Mouse (Mus musculus) left cerebral cortex, adult 18-20 months (tissue): ENCODE measurements around the gene Spint5. TPM values are rescaled to one million over a fixed set of nuclear protein-coding genes. Genes with fewer than 3 reads are reported as not detected.

ENCODE experiments used
- total RNA-seq, 2 experiments: library from RNA; stranded (reverse); gene quantifications; 2 replicates each; pipeline ENCODE4 v1.2.3; 2021

Spint5 gene
- total RNA-seq, 2 experiments from 2014 or later, result not detected

Other genes with a start within 250 kb of the Spint5 start
- gene Trp53tg5, start 241.6 kb upstream of the Spint5 start, total RNA-seq, result not detected
- gene Dbndd2, start 229.2 kb upstream of the Spint5 start, total RNA-seq, result 100 to 1,000 TPM; 108 to 126 TPM
- 10 to 100 TPM; 83.0 to 89.2 TPM for gene Pigt, start 217.8 kb upstream of the Spint5 start, total RNA-seq
- gene Wfdc2, start 152.9 kb upstream of the Spint5 start, total RNA-seq, result under 1 TPM in 1 of 2 experiments, not detected in 1; 0.59 TPM
- gene Spint3, start 141.8 kb upstream of the Spint5 start, total RNA-seq, result not detected
- gene Wfdc6a, start 129.9 kb upstream of the Spint5 start, total RNA-seq, result not detected
- gene Eppin, start 121.7 kb upstream of the Spint5 start, total RNA-seq, result not detected
- gene Wfdc6b, start 101.8 kb upstream of the Spint5 start, total RNA-seq, result not detected
- gene Wfdc8, start 101.7 kb upstream of the Spint5 start, total RNA-seq, result not detected
- not detected for gene Wfdc16, start 76.5 kb upstream of the Spint5 start, total RNA-seq
- not detected for gene Wfdc10, start 59.3 kb upstream of the Spint5 start, total RNA-seq
- not detected for gene Wfdc9, start 58.7 kb upstream of the Spint5 start, total RNA-seq
- not detected for gene Wfdc11, start 41.2 kb upstream of the Spint5 start, total RNA-seq
- not detected for gene Wfdc13, start 30.2 kb upstream of the Spint5 start, total RNA-seq
- not detected for gene Spint4, start 16.8 kb upstream of the Spint5 start, total RNA-seq
- 1 to 10 TPM; 1.3 to 1.5 TPM for gene Wfdc3, start 30.6 kb downstream of the Spint5 start, total RNA-seq
- 10 to 100 TPM; 34.5 to 37.5 TPM for gene Dnttip1, start 30.7 kb downstream of the Spint5 start, total RNA-seq
- gene Ube2c, start 54.6 kb downstream of the Spint5 start, total RNA-seq, result not detected
- gene Tnnc2, start 64.7 kb downstream of the Spint5 start, total RNA-seq, result 1 to 10 TPM; 1.7 TPM
- 10 to 100 TPM; 52.9 to 57.0 TPM for gene Snx21, start 70.5 kb downstream of the Spint5 start, total RNA-seq
- 10 to 100 TPM; 25.5 to 26.1 TPM for gene Acot8, start 89.6 kb downstream of the Spint5 start, total RNA-seq
- gene Zswim3, start 89.8 kb downstream of the Spint5 start, total RNA-seq, result 10 to 100 TPM; 10.1 to 10.2 TPM
- gene Zswim1, start 107.4 kb downstream of the Spint5 start, total RNA-seq, result 10 to 100 TPM; 23.2 to 25.2 TPM
- not detected for gene Spata25, start 113.2 kb downstream of the Spint5 start, total RNA-seq
- 10 to 100 TPM; 93.1 to 93.6 TPM for gene Ctsa, start 117.6 kb downstream of the Spint5 start, total RNA-seq
- 1 to 10 TPM; 3.1 TPM for gene Neurl2, start 118.2 kb downstream of the Spint5 start, total RNA-seq
- 10 to 100 TPM; 90.7 to 93.5 TPM for gene Pltp, start 142.4 kb downstream of the Spint5 start, total RNA-seq
- gene Pcif1, start 164.0 kb downstream of the Spint5 start, total RNA-seq, result 10 to 100 TPM; 40.6 to 46.1 TPM
- 10 to 100 TPM; 25.0 to 25.1 TPM for gene Zfp335, start 196.5 kb downstream of the Spint5 start, total RNA-seq
- gene Mmp9, start 225.5 kb downstream of the Spint5 start, total RNA-seq, result 1 to 10 TPM; 2.0 to 2.1 TPM
- gene Slc12a5, start 245.5 kb downstream of the Spint5 start, total RNA-seq, result 100 to 1,000 TPM; 538 to 565 TPM